Mouse (Mus musculus) neural tube, embryonic 12.5 days (tissue): Measurements from ENCODE around the gene Tpbpa. TPM values are rescaled to one million over a fixed set of nuclear protein-coding genes. Genes with fewer than 3 reads are reported as not detected.

Source experiments
- polyA plus RNA-seq: library from polyadenylated mRNA; unstranded; fragments of >200 nt; fragmentation: Nextera tagmentation; extraction: Ambion mirVana; gene quantifications from 2 replicates; pipeline ENCODE4 v1.2.1, GENCODE M21; 2016

The Tpbpa gene
- polyA plus RNA-seq, 1 experiment from 2014 or later: not detected

Other genes starting within 250 kb of the Tpbpa start
- not detected in 2 replicates for gene BC051665, start 155.6 kb downstream of the Tpbpa start, polyA plus RNA-seq
- gene Ctsll3, start 139.1 kb downstream of the Tpbpa start, polyA plus RNA-seq: not detected in 2 replicates
- not detected in 2 replicates for gene 4930486L24Rik, start 77.5 kb downstream of the Tpbpa start, polyA plus RNA-seq
- 0.14 TPM in 1 of 2 replicates, not detected in the other for gene Gm49392, start 45.1 kb downstream of the Tpbpa start, polyA plus RNA-seq
- gene Ctla2b, start 44.5 kb downstream of the Tpbpa start, polyA plus RNA-seq: 1.9 and 2.2 TPM in 2 replicates
- gene Tpbpb, start 37.1 kb downstream of the Tpbpa start, polyA plus RNA-seq: not detected in 2 replicates
- gene Gm49393, start 6.4 kb downstream of the Tpbpa start, polyA plus RNA-seq: not detected in 2 replicates
- gene Gm49391, start 5.4 kb downstream of the Tpbpa start, polyA plus RNA-seq: 1.5 and 1.6 TPM in 2 replicates
- 13.1 and 16.5 TPM in 2 replicates for gene Ctla2a, start 5.4 kb downstream of the Tpbpa start, polyA plus RNA-seq
- not detected in 2 replicates for gene Ctsj, start 64.0 kb upstream of the Tpbpa start, polyA plus RNA-seq
- not detected in 2 replicates for gene Ctsq, start 98.6 kb upstream of the Tpbpa start, polyA plus RNA-seq
- gene Ctsr, start 222.3 kb upstream of the Tpbpa start, polyA plus RNA-seq: not detected in 2 replicates